Mouse (Mus musculus): Measurements from ENCODE around the gene Fam172a. TPM values are rescaled to one million over a fixed set of nuclear protein-coding genes. Genes with fewer than 3 reads are reported as not detected.

The Fam172a gene
- polyA plus RNA-seq, 1 experiment: 5.3 TPM

GRCm38 (mm10) chr13:78005344-78005743, 303.5 kb downstream of the Fam172a start:
- Histone ChIP-seq H3K36me3 (ENCODE audit: control insufficient read depth, insufficient read depth, low read length) (no peaks in the 10 kb centered on the region), H3K27ac (ENCODE audit: insufficient read depth, low read depth, low read length) (no peak overlapping the region), H3K27me3 (replicated peaks; ENCODE audit: control insufficient read depth, insufficient read depth, low read length) (no peaks in the 10 kb centered on the region), H3K4me1 (ENCODE audit: control insufficient read depth, insufficient read depth, low read length) (no peaks in the 10 kb centered on the region), H3K4me3 (ENCODE audit: insufficient read depth, low read depth, low read length) (no peak overlapping the region)
- 69% methylated on average over 3 of the region's 3 CpGs for WGBS
- no peak for DNase-seq
- TF ChIP-seq POLR2A (IDR thresholded peaks at IDR 0.05; ENCODE audit: low read depth, low read length) (no peak), CTCF (conservative IDR thresholded peaks at IDR 0.05; ENCODE audit: insufficient read depth, insufficient read length, low read depth, low read length) (no peak)

GRCm38 (mm10) chr13:78010176-78010575, 308.3 kb downstream of the Fam172a start:
- Histone ChIP-seq H3K36me3 (ENCODE audit: control insufficient read depth, insufficient read depth, low read length) (no peaks in the 10 kb centered on the region), H3K4me3 (ENCODE audit: insufficient read depth, low read depth, low read length) (no peak overlapping the region), H3K27ac (ENCODE audit: insufficient read depth, low read depth, low read length) (no peak overlapping the region), H3K4me1 (ENCODE audit: control insufficient read depth, insufficient read depth, low read length) (no peaks in the 10 kb centered on the region), H3K27me3 (replicated peaks; ENCODE audit: control insufficient read depth, insufficient read depth, low read length) (no peaks in the 10 kb centered on the region)
- TF ChIP-seq POLR2A (IDR thresholded peaks at IDR 0.05; ENCODE audit: low read depth, low read length) (no peak), CTCF (conservative IDR thresholded peaks at IDR 0.05; ENCODE audit: insufficient read depth, insufficient read length, low read depth, low read length) (no peak)
- DNase-seq: no peak
- 97% methylated on average over 1 of the region's 1 CpGs for WGBS

GRCm38 (mm10) chr13:78024683-78025294, 323.0 kb downstream of the Fam172a start, which contains the start of gene Pou5f2:
Pou5f2 (plus strand) TSS chr13:78024902.
- TF ChIP-seq POLR2A (IDR thresholded peaks at IDR 0.05; ENCODE audit: low read depth, low read length) (no peak), CTCF (conservative IDR thresholded peaks at IDR 0.05; ENCODE audit: insufficient read depth, insufficient read length, low read depth, low read length) (no peak)
- 65% methylated on average over 15 of the region's 15 CpGs for WGBS
- no peaks in the 10 kb centered on the region for H3K27me3 ChIP-seq (replicated peaks; ENCODE audit: control insufficient read depth, insufficient read depth, low read length)
- DNase-seq: no peak
- H3K4me3 ChIP-seq (ENCODE audit: insufficient read depth, low read depth, low read length): no peak within 1 kb of the TSS
- H3K27ac ChIP-seq (ENCODE audit: insufficient read depth, low read depth, low read length): no peak within 1 kb of the TSS
- H3K4me1 ChIP-seq (ENCODE audit: control insufficient read depth, insufficient read depth, low read length): no peaks in the 10 kb centered on the region
- H3K36me3 ChIP-seq (ENCODE audit: control insufficient read depth, insufficient read depth, low read length): no peaks in the 10 kb centered on the region

- Histone ChIP-seq H3K4me1 (ENCODE audit: control insufficient read depth, insufficient read depth, low read length) (no peaks in the 10 kb centered on the region), H3K27me3 (replicated peaks; ENCODE audit: control insufficient read depth, insufficient read depth, low read length) (no peaks in the 10 kb centered on the region), H3K27ac (ENCODE audit: insufficient read depth, low read depth, low read length) (no peak overlapping the region), H3K36me3 (ENCODE audit: control insufficient read depth, insufficient read depth, low read length) (no peaks in the 10 kb centered on the region), H3K4me3 (ENCODE audit: insufficient read depth, low read depth, low read length) (no peak overlapping the region)
- no peak for DNase-seq
- 28% methylated on average over 1 of the region's 1 CpGs for WGBS
- TF ChIP-seq CTCF (conservative IDR thresholded peaks at IDR 0.05; ENCODE audit: insufficient read depth, insufficient read length, low read depth, low read length) (no peak), POLR2A (IDR thresholded peaks at IDR 0.05; ENCODE audit: low read depth, low read length) (no peak)
These were observed 331.0 kb downstream of the Fam172a start for GRCm38 (mm10) chr13:78032821-78033220.

- Histone ChIP-seq H3K36me3 (ENCODE audit: control insufficient read depth, insufficient read depth, low read length) (no peaks in the 10 kb centered on the region), H3K4me3 (ENCODE audit: insufficient read depth, low read depth, low read length) (no peak overlapping the region), H3K27me3 (replicated peaks; ENCODE audit: control insufficient read depth, insufficient read depth, low read length) (no peaks in the 10 kb centered on the region), H3K27ac (ENCODE audit: insufficient read depth, low read depth, low read length) (no peak overlapping the region), H3K4me1 (ENCODE audit: control insufficient read depth, insufficient read depth, low read length) (no peaks in the 10 kb centered on the region)
- WGBS: 82% methylated on average over 1 of the region's 1 CpGs
- TF ChIP-seq CTCF (conservative IDR thresholded peaks at IDR 0.05; ENCODE audit: insufficient read depth, insufficient read length, low read depth, low read length) (no peak), POLR2A (IDR thresholded peaks at IDR 0.05; ENCODE audit: low read depth, low read length) (no peak)
- no peak for DNase-seq
These were observed 335.4 kb downstream of the Fam172a start for GRCm38 (mm10) chr13:78037203-78037602.

- Histone ChIP-seq H3K27ac (ENCODE audit: insufficient read depth, low read depth, low read length) (no peak overlapping the region), H3K27me3 (replicated peaks; ENCODE audit: control insufficient read depth, insufficient read depth, low read length) (no peaks in the 10 kb centered on the region), H3K4me3 (ENCODE audit: insufficient read depth, low read depth, low read length) (no peak overlapping the region), H3K4me1 (ENCODE audit: control insufficient read depth, insufficient read depth, low read length) (no peaks in the 10 kb centered on the region), H3K36me3 (ENCODE audit: control insufficient read depth, insufficient read depth, low read length) (no peaks in the 10 kb centered on the region)
- DNase-seq: no peak
- TF ChIP-seq POLR2A (IDR thresholded peaks at IDR 0.05; ENCODE audit: low read depth, low read length) (no peak), CTCF (conservative IDR thresholded peaks at IDR 0.05; ENCODE audit: insufficient read depth, insufficient read length, low read depth, low read length) (no peak)
- 46% methylated on average over 6 of the region's 6 CpGs for WGBS
These were observed 341.4 kb downstream of the Fam172a start for GRCm38 (mm10) chr13:78043203-78043602.

GRCm38 (mm10) chr13:78045116-78045515, 343.3 kb downstream of the Fam172a start:
- Histone ChIP-seq H3K4me1 (ENCODE audit: control insufficient read depth, insufficient read depth, low read length) (no peaks in the 10 kb centered on the region), H3K4me3 (ENCODE audit: insufficient read depth, low read depth, low read length) (no peak overlapping the region), H3K27me3 (replicated peaks; ENCODE audit: control insufficient read depth, insufficient read depth, low read length) (no peaks in the 10 kb centered on the region), H3K27ac (ENCODE audit: insufficient read depth, low read depth, low read length) (no peak overlapping the region), H3K36me3 (ENCODE audit: control insufficient read depth, insufficient read depth, low read length) (no peaks in the 10 kb centered on the region)
- no peak for DNase-seq
- TF ChIP-seq POLR2A (IDR thresholded peaks at IDR 0.05; ENCODE audit: low read depth, low read length): no peak
- no peak for TF ChIP-seq CTCF (conservative IDR thresholded peaks at IDR 0.05; ENCODE audit: insufficient read depth, insufficient read length, low read depth, low read length)
- WGBS: 72% methylated on average over 5 of the region's 5 CpGs
